Mouse (Mus musculus): ENCODE data around the gene Galnt10. TPM values are rescaled to one million over a fixed set of nuclear protein-coding genes. Genes with fewer than 3 reads are reported as not detected.

The Galnt10 gene
- total RNA-seq, 1 experiment, result 13.5 TPM

DNA sequence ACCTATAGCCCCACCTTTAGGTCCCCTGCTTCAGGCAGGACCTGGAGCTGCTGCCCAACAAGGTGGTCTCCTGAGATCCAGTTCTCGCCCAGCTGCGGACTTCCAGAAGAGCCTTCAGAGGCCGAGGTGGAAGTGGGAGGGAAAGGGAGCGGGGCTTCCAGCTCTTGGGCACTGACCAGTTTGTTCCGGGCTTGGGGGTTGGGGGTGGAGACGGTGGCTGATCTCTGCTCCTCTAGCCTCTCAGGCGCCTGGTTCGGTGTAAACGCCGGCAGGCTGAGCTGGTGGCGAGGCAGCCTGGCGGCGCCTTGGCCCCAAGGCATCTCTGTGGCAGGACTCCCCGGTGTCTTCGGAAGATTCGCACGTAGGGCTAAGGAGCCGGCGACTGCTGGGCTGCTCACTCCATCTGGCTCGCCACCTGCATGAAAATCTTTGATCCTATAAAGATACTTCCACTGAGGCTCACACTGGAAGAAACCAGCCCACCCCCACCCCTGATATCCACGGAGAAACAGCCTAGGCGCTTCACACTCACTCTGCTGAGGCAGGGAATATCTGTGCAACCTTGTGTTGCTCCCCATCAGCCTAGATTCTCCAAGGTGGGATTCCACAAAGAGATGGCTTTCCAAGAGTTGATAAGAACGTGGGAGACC is 187.4 kb downstream of the Galnt10 start, which contains the start of gene Hand1:
Hand1 (minus strand) TSS at position 267 of the 650 bp plus-strand sequence.
- no peaks in the 10 kb centered on the region for H3K9me3 ChIP-seq (ENCODE audit: control insufficient read depth, insufficient read depth, low read depth, low read length)
- no peak for DNase-seq (ENCODE audit: low read depth, low spot score)
- H3K4me1 ChIP-seq (ENCODE audit: control insufficient read depth in 2 of 2, insufficient read depth in 2 of 2, low read length in 2 of 2, poor library complexity in 1 of 2), result peaks cover 0 to 9% of the 10 kb centered on the region in 2 experiments; a peak in 2 of 4 replicates
- TF ChIP-seq HCFC1 (IDR thresholded peaks at IDR 0.05; ENCODE audit: borderline replicate concordance, insufficient read depth, low read length) (no peak), ZNF384 (IDR thresholded peaks at IDR 0.05; ENCODE audit: low read depth, low read length) (no peak), MAFK (IDR thresholded peaks at IDR 0.05; ENCODE audit: insufficient read depth, low read depth, low read length) (no peak), ZC3H11A (IDR thresholded peaks at IDR 0.05; ENCODE audit: borderline replicate concordance, low read depth, low read length) (no peak), CHD2 (IDR thresholded peaks at IDR 0.05; ENCODE audit: low read depth, low read length) (no peak)
- no peak within 1 kb of the TSS for H3K27ac ChIP-seq (ENCODE audit: insufficient read depth, low read depth, low read length, poor library complexity, severe bottlenecking)
- H3K4me3 ChIP-seq (ENCODE audit: insufficient read depth in 1 of 2, low read depth in 1 of 2, low read length in 2 of 2, poor library complexity in 1 of 2, severe bottlenecking in 1 of 2), result peak within 1 kb of the TSS; percentile 14 to 49; a peak in 3 of 4 replicates
- in situ Hi-C loops (cut with MboI; ENCODE audit: low sequenced_read_pairs in 2 of 2, unreplicated experiment in 2 of 2), result no loop called here
- H3K9ac ChIP-seq (ENCODE audit: insufficient read depth, low read depth, low read length, poor library complexity, severe bottlenecking), result no peak within 1 kb of the TSS
- H3K36me3 ChIP-seq (ENCODE audit: control insufficient read depth, insufficient read depth, low read length, poor library complexity, severe bottlenecking), result no peaks in the 10 kb centered on the region

DNA sequence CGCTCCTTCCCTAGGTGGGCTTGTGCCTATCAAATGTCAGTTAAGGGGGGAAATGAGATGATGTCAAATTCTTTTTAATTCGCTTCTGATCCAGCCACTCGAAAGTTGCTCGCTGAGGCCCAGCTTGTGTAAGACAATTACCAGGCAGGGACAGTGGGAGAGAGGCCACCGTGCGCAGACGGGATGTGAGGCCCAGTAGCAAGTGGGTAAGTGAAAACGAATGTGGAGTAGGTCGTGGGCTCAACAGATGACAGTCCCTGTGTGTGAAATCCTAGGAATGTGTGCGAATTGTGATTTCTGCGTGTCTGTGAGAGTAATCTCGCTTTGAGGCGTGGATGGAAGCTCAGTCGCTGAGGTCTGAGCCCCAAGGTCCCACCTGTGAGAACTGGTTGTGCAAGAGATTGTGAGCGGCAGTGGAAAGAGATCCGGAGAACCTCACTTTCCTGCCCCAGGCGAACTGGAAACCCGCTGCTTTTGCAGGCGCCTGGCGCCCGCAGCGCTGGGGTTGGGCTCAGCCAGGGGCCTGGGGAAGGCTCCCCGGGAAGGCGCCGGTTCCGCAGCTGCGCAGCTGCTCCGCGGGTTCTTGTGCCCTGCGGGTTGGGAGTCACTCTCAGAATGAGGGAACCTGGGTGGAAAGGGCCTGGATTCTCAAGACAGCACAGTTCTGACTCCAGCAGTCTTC is 188.2 kb downstream of the Galnt10 start:
- Histone ChIP-seq H3K9me3 (ENCODE audit: control insufficient read depth, insufficient read depth, low read depth, low read length) (no peaks in the 10 kb centered on the region), H3K9ac (ENCODE audit: insufficient read depth, low read depth, low read length, poor library complexity, severe bottlenecking) (no peak overlapping the region), H3K4me1 (ENCODE audit: control insufficient read depth in 2 of 2, insufficient read depth in 2 of 2, low read length in 2 of 2, poor library complexity in 1 of 2) (peaks cover 1 to 9% of the 10 kb centered on the region in 2 experiments; a peak in 2 of 4 replicates), H3K27ac (ENCODE audit: insufficient read depth, low read depth, low read length, poor library complexity, severe bottlenecking) (no peak overlapping the region), H3K4me3 (ENCODE audit: insufficient read depth in 1 of 2, low read depth in 1 of 2, low read length in 2 of 2, poor library complexity in 1 of 2, severe bottlenecking in 1 of 2) (no peak overlapping the region), H3K36me3 (ENCODE audit: control insufficient read depth, insufficient read depth, low read length, poor library complexity, severe bottlenecking) (no peaks in the 10 kb centered on the region)
- no peak for TF ChIP-seq CHD2 (IDR thresholded peaks at IDR 0.05; ENCODE audit: low read depth, low read length)
- no peak for TF ChIP-seq HCFC1 (IDR thresholded peaks at IDR 0.05; ENCODE audit: borderline replicate concordance, insufficient read depth, low read length)
- no peak for TF ChIP-seq MAFK (IDR thresholded peaks at IDR 0.05; ENCODE audit: insufficient read depth, low read depth, low read length)
- TF ChIP-seq ZNF384 (IDR thresholded peaks at IDR 0.05; ENCODE audit: low read depth, low read length), result no peak
- no peak for TF ChIP-seq ZC3H11A (IDR thresholded peaks at IDR 0.05; ENCODE audit: borderline replicate concordance, low read depth, low read length)
- DNase-seq (ENCODE audit: low read depth, low spot score), result no peak
- in situ Hi-C loops (cut with MboI; ENCODE audit: low sequenced_read_pairs in 2 of 2, unreplicated experiment in 2 of 2), result no loop called here

DNA sequence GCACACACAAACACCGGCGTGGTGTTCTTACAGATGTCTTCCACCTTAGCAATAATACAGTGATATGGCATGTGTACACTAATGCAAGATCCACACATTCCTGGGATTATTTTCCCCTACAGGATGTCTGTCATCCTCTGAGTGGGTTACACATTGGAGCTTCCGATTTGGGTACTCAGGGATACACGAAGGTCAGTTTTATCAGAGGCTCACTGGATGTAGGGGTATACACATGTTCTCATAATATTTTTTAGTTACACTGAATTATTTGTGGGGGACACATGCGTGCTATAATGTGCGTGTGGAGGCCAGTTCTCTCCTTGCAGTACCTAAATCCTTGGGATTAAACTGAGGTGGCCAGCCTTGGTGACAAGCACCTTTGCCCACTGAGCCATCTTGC is 188.8 kb downstream of the Galnt10 start:
- Histone ChIP-seq H3K27ac (ENCODE audit: insufficient read depth, low read depth, low read length, poor library complexity, severe bottlenecking) (no peak overlapping the region), H3K9ac (ENCODE audit: insufficient read depth, low read depth, low read length, poor library complexity, severe bottlenecking) (no peak overlapping the region), H3K36me3 (ENCODE audit: control insufficient read depth, insufficient read depth, low read length, poor library complexity, severe bottlenecking) (no peaks in the 10 kb centered on the region), H3K4me1 (ENCODE audit: control insufficient read depth in 2 of 2, insufficient read depth in 2 of 2, low read length in 2 of 2, poor library complexity in 1 of 2) (peaks cover 1 to 9% of the 10 kb centered on the region in 2 experiments; a peak in 2 of 4 replicates), H3K4me3 (ENCODE audit: insufficient read depth in 1 of 2, low read depth in 1 of 2, low read length in 2 of 2, poor library complexity in 1 of 2, severe bottlenecking in 1 of 2) (no peak overlapping the region), H3K9me3 (ENCODE audit: control insufficient read depth, insufficient read depth, low read depth, low read length) (no peaks in the 10 kb centered on the region)
- DNase-seq (ENCODE audit: low read depth, low spot score), result no peak
- TF ChIP-seq CHD2 (IDR thresholded peaks at IDR 0.05; ENCODE audit: low read depth, low read length) (no peak), HCFC1 (IDR thresholded peaks at IDR 0.05; ENCODE audit: borderline replicate concordance, insufficient read depth, low read length) (no peak), MAFK (IDR thresholded peaks at IDR 0.05; ENCODE audit: insufficient read depth, low read depth, low read length) (no peak), ZNF384 (IDR thresholded peaks at IDR 0.05; ENCODE audit: low read depth, low read length) (no peak), ZC3H11A (IDR thresholded peaks at IDR 0.05; ENCODE audit: borderline replicate concordance, low read depth, low read length) (no peak)
- in situ Hi-C loops (cut with MboI; ENCODE audit: low sequenced_read_pairs in 2 of 2, unreplicated experiment in 2 of 2), result no loop called here

DNA sequence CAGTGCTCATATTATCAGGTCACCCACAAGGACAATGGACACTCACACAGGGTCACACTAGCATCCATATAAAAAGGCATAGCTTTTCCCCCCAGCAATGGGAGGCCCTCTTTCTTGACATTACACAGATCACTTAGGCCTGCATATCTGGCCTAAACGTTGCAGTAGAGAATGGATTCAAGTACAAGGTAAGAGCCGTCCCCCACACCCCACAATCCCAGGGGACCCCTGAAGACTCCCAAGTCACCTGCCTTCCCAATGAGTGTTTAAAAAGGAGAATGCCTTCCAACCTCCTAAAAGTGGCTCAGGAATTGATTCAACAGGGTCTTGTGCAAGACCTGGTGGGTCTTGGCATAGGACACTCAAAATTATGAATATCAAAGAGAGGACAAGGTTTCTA is 190.1 kb downstream of the Galnt10 start:
- Histone ChIP-seq H3K9me3 (ENCODE audit: control insufficient read depth, insufficient read depth, low read depth, low read length) (no peaks in the 10 kb centered on the region), H3K9ac (ENCODE audit: insufficient read depth, low read depth, low read length, poor library complexity, severe bottlenecking) (no peak overlapping the region), H3K4me3 (ENCODE audit: insufficient read depth in 1 of 2, low read depth in 1 of 2, low read length in 2 of 2, poor library complexity in 1 of 2, severe bottlenecking in 1 of 2) (no peak overlapping the region), H3K27ac (ENCODE audit: insufficient read depth, low read depth, low read length, poor library complexity, severe bottlenecking) (no peak overlapping the region), H3K36me3 (ENCODE audit: control insufficient read depth, insufficient read depth, low read length, poor library complexity, severe bottlenecking) (no peaks in the 10 kb centered on the region), H3K4me1 (ENCODE audit: control insufficient read depth in 2 of 2, insufficient read depth in 2 of 2, low read length in 2 of 2, poor library complexity in 1 of 2) (peaks cover 1 to 7% of the 10 kb centered on the region in 2 experiments; a peak in 2 of 4 replicates)
- no peak for TF ChIP-seq ZNF384 (IDR thresholded peaks at IDR 0.05; ENCODE audit: low read depth, low read length)
- TF ChIP-seq CHD2 (IDR thresholded peaks at IDR 0.05; ENCODE audit: low read depth, low read length), result no peak
- no peak for TF ChIP-seq MAFK (IDR thresholded peaks at IDR 0.05; ENCODE audit: insufficient read depth, low read depth, low read length)
- TF ChIP-seq ZC3H11A (IDR thresholded peaks at IDR 0.05; ENCODE audit: borderline replicate concordance, low read depth, low read length), result no peak
- TF ChIP-seq HCFC1 (IDR thresholded peaks at IDR 0.05; ENCODE audit: borderline replicate concordance, insufficient read depth, low read length), result no peak
- DNase-seq (ENCODE audit: low read depth, low spot score), result no peak
- in situ Hi-C loops (cut with MboI; ENCODE audit: low sequenced_read_pairs in 2 of 2, unreplicated experiment in 2 of 2), result no loop called here

Data from ES-E14 (cell line).